Mouse (Mus musculus): ENCODE data around the gene Maml3.

Maml3 gene

GRCm38 (mm10) chr3:51914900-51915299, 190.0 kb downstream of the Maml3 start:
- no peak for DNase-seq (ENCODE audit: low spot score in 2 of 2)

GRCm38 (mm10) chr3:51913498-51913897, 191.4 kb downstream of the Maml3 start:
- no peak for DNase-seq (ENCODE audit: low spot score in 2 of 2)

GRCm38 (mm10) chr3:51912214-51912613, 192.7 kb downstream of the Maml3 start:
- no peak for DNase-seq (ENCODE audit: low spot score in 2 of 2)

- no peak for DNase-seq (ENCODE audit: low spot score in 2 of 2)
Measured at GRCm38 (mm10) chr3:51908437-51908990, 196.4 kb downstream of the Maml3 start.

DNA sequence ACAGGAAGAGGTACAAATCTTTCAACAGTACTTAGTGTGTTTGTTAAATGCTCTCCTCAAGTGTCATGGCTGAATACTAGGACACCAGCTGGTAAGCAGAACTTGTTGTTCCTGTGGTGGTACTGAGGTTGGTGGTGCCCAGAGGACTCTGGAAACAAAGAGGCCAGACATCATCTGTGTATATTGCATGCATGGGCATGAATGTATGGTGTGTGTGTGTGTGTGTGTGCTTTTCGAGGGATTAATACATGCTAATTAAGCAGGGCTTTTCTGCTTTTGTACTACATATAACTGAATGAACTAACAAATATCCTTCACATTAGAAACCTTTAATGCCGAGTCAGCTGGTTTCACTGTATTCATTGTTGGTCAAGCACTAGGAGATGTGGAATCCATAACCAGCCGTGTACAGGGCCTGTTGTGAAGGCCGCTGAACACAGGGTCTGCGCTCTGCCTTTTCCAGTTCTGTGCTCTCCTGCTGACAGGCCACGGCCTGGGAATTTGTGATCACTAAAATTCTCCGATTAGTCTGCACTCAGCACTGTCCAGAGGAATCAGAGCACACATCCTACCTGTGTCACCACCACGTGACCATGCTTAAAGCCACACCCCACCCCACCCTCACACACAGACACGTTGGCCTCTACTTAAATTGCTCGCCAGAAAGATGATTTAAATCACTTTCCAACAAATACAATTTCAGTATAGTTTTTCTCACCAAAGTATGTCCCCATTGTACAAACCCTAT, 197.6 kb downstream of the Maml3 start:
- no peak for DNase-seq (ENCODE audit: low spot score in 2 of 2)

DNA sequence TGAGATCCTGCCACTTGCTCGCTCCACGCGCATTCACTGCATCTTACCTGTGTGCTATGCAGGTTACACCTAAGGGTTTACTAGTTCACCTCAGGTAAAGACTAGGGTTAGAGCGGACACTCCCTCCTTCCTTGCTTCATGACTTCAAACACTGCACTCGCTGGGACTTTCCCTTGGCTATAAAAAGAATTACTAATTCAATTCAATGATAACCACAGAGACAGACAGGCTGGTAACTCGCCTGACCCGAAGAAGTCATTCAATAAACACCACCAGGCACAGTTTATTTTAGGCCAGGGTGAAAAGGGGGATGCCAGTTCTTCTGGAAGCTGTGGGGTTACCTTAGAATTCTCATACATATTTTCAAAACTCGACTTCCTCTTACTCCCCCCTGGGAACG, 199.0 kb downstream of the Maml3 start:
- no peak for DNase-seq (ENCODE audit: low spot score in 2 of 2)

GRCm38 (mm10) chr3:51904357-51904855, 200.5 kb downstream of the Maml3 start:
- DNase-seq (ENCODE audit: low spot score in 2 of 2) = no peak

- DNase-seq (ENCODE audit: low spot score in 2 of 2) = no peak
Measured at GRCm38 (mm10) chr3:51901151-51901550, 203.7 kb downstream of the Maml3 start.

DNA sequence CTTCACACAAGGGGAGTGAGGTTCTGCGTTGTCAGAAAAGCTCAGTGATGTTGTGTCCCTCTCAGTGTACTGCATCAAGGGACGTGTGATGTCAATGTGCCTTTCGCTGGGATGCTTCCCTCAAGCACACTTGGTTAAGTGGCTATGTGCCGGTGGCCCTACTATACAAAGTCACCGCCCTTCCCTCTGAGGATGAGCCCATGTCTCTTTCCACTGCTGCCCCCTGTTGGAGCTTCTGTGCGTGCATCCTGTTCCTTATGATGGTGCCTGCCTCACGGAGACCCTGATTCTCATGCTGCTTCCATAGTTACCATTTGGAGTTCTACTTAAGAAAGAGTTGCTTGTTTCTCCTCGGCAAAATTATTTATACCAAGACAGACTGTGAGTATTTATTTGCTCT, 210.4 kb downstream of the Maml3 start:
- DNase-seq (ENCODE audit: low spot score in 2 of 2) = no peak

DNA sequence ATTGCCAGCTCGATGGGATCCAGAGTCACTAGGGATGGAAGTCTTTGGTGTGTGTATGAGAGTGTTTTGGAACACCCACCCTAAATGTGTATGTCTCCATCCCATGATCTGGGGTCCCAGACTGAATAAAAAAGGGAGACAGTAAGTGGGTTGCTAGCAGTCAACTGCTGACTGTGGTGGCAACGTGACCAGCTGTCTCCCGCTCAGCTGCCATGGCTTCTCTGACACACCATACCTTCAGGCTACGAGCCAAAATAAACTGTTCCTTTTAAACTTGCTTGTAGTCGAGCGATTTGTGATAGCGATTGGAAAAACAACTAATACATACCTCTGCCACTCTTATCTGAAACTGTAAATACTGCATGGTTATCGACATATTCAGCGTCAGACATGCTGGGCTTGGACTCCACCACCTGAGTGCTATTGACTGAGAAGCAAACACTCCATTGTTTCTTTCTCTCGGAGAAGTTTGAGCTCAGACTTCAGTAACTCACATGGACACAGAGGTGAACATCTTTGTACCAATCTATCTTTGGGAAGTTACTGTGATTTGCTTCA, 213.2 kb downstream of the Maml3 start:
- no peak for DNase-seq (ENCODE audit: low spot score in 2 of 2)

DNA sequence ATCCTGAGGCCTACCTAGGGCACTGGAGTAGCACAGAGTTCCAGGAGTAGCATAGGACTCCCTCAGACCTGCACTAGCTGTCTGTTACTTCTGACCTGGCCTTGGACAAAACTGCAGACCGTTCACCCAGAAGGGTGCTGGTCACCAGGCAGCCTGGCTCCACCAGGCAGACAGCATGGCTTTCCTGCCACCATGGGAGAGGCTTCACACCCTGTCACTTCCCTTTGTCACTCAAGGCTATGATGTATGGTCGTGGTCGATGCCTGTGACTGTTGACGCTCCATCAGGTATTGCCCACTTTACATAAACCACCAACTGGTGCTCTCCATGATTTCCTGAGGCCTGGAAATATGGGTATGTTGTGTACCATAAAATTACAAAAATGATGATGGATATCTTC, 214.7 kb downstream of the Maml3 start:
- DNase-seq (ENCODE audit: low spot score in 2 of 2) = no peak

DNA sequence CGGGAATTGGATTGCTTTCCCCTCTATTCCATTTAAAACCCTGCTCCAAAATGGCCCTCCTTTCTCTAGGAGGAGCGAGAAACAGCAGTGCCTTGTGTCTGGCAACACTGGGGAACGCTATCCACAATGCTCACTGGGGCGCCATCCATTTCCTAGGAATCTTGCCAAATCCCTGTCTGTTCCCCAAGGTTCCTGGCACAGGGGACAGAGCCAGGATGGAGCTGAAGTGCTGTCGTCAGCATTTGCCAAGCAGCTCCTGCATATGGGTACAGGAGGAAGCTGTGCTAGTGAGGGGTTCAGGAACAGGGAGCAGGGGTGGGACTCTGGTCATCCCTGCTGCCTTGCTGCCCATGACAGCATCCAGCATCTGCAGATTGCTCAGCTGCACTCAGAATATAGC, 215.1 kb downstream of the Maml3 start:
- no peak for DNase-seq (ENCODE audit: low spot score in 2 of 2)

- no peak for DNase-seq (ENCODE audit: low spot score in 2 of 2)
Measured at GRCm38 (mm10) chr3:51888662-51889433, 216.0 kb downstream of the Maml3 start.

GRCm38 (mm10) chr3:51888295-51888661, 216.6 kb downstream of the Maml3 start:
- DNase-seq (ENCODE audit: low spot score in 2 of 2) = no peak

GRCm38 (mm10) chr3:51885920-51886319, 219.0 kb downstream of the Maml3 start:
- no peak for DNase-seq (ENCODE audit: low spot score in 2 of 2)

GRCm38 (mm10) chr3:51885487-51885886, 219.4 kb downstream of the Maml3 start:
- DNase-seq (ENCODE audit: low spot score in 2 of 2) = no peak

- DNase-seq (ENCODE audit: low spot score in 2 of 2) = no peak
Measured at GRCm38 (mm10) chr3:51881981-51882380, 222.9 kb downstream of the Maml3 start.

- no peak for DNase-seq (ENCODE audit: low spot score in 2 of 2)
Measured at GRCm38 (mm10) chr3:51881393-51881792, 223.5 kb downstream of the Maml3 start.

DNA sequence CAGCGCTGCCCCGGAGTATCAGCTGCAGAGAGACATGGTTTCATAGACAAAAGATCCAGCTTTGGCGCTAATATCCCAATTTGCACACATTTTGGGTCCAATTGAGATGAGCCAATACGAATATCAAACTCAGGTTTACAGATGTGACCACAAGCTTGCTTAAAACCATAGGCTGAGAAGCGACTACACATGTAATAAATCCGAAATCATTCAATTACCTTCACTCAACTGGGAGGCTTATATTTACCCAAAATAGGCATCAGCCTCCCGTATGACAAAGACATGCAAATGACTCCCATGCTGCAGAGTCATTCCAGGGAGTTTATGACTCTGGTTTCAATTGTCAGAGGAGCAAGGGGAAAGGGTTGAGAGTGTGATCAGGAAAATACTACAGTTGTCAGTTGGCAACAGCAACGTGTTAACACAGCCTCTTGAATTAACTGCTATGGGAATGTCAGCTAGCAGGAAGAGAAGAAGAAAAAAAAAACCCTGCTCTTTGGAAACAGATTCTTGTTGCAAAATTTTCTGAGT, 224.3 kb downstream of the Maml3 start:
- DNase-seq (ENCODE audit: low spot score in 2 of 2) = no peak

- no peak for DNase-seq (ENCODE audit: low spot score in 2 of 2)
Measured at GRCm38 (mm10) chr3:51879211-51879610, 225.7 kb downstream of the Maml3 start.

GRCm38 (mm10) chr3:51878577-51878976, 226.3 kb downstream of the Maml3 start:
- DNase-seq (ENCODE audit: low spot score in 2 of 2) = no peak

- no peak for DNase-seq (ENCODE audit: low spot score in 2 of 2)
Measured at GRCm38 (mm10) chr3:51876729-51877128, 228.1 kb downstream of the Maml3 start.
